Mouse (Mus musculus) midbrain, embryonic 12.5 days (tissue): ENCODE results near the gene Hif3a. TPM values are rescaled to one million over a fixed set of nuclear protein-coding genes. Genes with fewer than 3 reads are reported as not detected.

Experiments
- polyA plus RNA-seq: library from polyadenylated mRNA; unstranded; fragments of >200 nt; fragmentation: Nextera tagmentation; extraction: Ambion mirVana; gene quantifications from 2 replicates; pipeline ENCODE4 v1.2.1, GENCODE M21; 2016

Gene Hif3a
- polyA plus RNA-seq, 1 experiment from 2014 or later: 4.9 TPM

Other genes starting within 250 kb of the Hif3a start
- 191 and 196 TPM in 2 replicates for gene Strn4, start 246.5 kb downstream of the Hif3a start, polyA plus RNA-seq
- gene Fkrp, start 245.7 kb downstream of the Hif3a start, polyA plus RNA-seq: 36.9 and 41.2 TPM in 2 replicates
- 10.2 and 12.0 TPM in 2 replicates for gene Prkd2, start 219.5 kb downstream of the Hif3a start, polyA plus RNA-seq
- gene Dact3, start 187.1 kb downstream of the Hif3a start, polyA plus RNA-seq: 4.7 and 6.2 TPM in 2 replicates
- 12.1 and 26.0 TPM in 2 replicates for gene Gng8, start 170.6 kb downstream of the Hif3a start, polyA plus RNA-seq
- 1.1 and 1.2 TPM in 2 replicates for gene Ptgir, start 155.9 kb downstream of the Hif3a start, polyA plus RNA-seq
- gene Calm3, start 138.3 kb downstream of the Hif3a start, polyA plus RNA-seq: 223 and 224 TPM in 2 replicates
- 49.3 and 55.3 TPM in 2 replicates for gene Pnmal2, start 117.7 kb downstream of the Hif3a start, polyA plus RNA-seq
- gene Pnmal1, start 102.7 kb downstream of the Hif3a start, polyA plus RNA-seq: 28.8 and 34.8 TPM in 2 replicates
- 1.7 and 1.8 TPM in 2 replicates for gene Gm42372, start 79.3 kb downstream of the Hif3a start, polyA plus RNA-seq
- 7.0 and 12.6 TPM in 2 replicates for gene Ccdc8, start 69.7 kb downstream of the Hif3a start, polyA plus RNA-seq
- 102 TPM in 2 replicates for gene Ppp5c, start 34.5 kb downstream of the Hif3a start, polyA plus RNA-seq
- 0.21 and 0.23 TPM in 2 replicates for gene Psg16, start 11.6 kb upstream of the Hif3a start, polyA plus RNA-seq
- not detected in 2 replicates for gene Ceacam3, start 87.9 kb upstream of the Hif3a start, polyA plus RNA-seq
- gene Psg29, start 141.1 kb upstream of the Hif3a start, polyA plus RNA-seq: not detected in 2 replicates